Mouse (Mus musculus) midbrain, embryonic 13.5 days (tissue): Measurements from ENCODE around the gene Rasal1. TPM values are rescaled to one million over a fixed set of nuclear protein-coding genes. Genes with fewer than 3 reads are reported as not detected.
A peak's percentile ranks its signal among the peaks of the same experiment; 100 is the strongest.

Source experiments
- ATAC-seq: fragments of 200-750 bp; cut with Nextera tagmentation; 2 replicates; pipeline ENCODE4 v1.8.0; 2017; ENCODE audit warnings: mild to moderate bottlenecking, moderate TSS enrichment, moderate library complexity
- H3K27ac ChIP-seq: fragments of 300-500 bp; sonication (generic); 2 replicates; pipeline ENCODE4 v1.5.1; 2015; ENCODE audit warnings: inconsistent platforms, mild to moderate bottlenecking, moderate library complexity
- H3K27me3 ChIP-seq: fragments of 300-500 bp; sonication (generic); 2 replicates; pipeline ENCODE4 v1.6.1; 2015; ENCODE audit warnings: mild to moderate bottlenecking, inconsistent platforms
- H3K36me3 ChIP-seq: fragments of 300-500 bp; sonication (generic); 2 replicates; pipeline ENCODE4 v1.6.1; 2015; ENCODE audit warnings: mild to moderate bottlenecking, inconsistent platforms
- H3K4me1 ChIP-seq: fragments of 300-500 bp; sonication (generic); replicated peaks from 2 replicates; pipeline ENCODE4 v1.6.1; 2015; ENCODE audit warnings: inconsistent platforms
- H3K4me2 ChIP-seq: fragments of 300-500 bp; sonication (generic); replicated peaks from 2 replicates; pipeline ENCODE4 v1.6.1; 2015; ENCODE audit warnings: moderate library complexity, mild to moderate bottlenecking, inconsistent platforms
- H3K4me3 ChIP-seq: fragments of 300-500 bp; sonication (generic); replicated peaks from 2 replicates; pipeline ENCODE4 v1.5.1; 2015; ENCODE audit warnings: mild to moderate bottlenecking, inconsistent platforms
- H3K9ac ChIP-seq: fragments of 300-500 bp; sonication (generic); replicated peaks from 2 replicates; pipeline ENCODE4 v1.6.1; 2015; ENCODE audit warnings: mild to moderate bottlenecking, inconsistent platforms
- H3K9me3 ChIP-seq: fragments of 300-500 bp; sonication (generic); 2 replicates; pipeline ENCODE4 v1.6.1; 2016; ENCODE audit warnings: mild to moderate bottlenecking, inconsistent platforms
- WGBS: fragments of 180-500 bp; shearing (Covaris S2); methylation state at CpG from one replicate; pipeline ENCODE4 v1.1.7; 2015; 5-methylcytosine and 5-hydroxymethylcytosine counted together
- polyA plus RNA-seq: library from polyadenylated mRNA; unstranded; fragments of >200 nt; fragmentation: Nextera tagmentation; extraction: Ambion mirVana; gene quantifications from 2 replicates; pipeline ENCODE4 v1.2.1, GENCODE M21; 2015

Rasal1 gene
- polyA plus RNA-seq, 1 experiment from 2014 or later = 0.15 TPM

DNA sequence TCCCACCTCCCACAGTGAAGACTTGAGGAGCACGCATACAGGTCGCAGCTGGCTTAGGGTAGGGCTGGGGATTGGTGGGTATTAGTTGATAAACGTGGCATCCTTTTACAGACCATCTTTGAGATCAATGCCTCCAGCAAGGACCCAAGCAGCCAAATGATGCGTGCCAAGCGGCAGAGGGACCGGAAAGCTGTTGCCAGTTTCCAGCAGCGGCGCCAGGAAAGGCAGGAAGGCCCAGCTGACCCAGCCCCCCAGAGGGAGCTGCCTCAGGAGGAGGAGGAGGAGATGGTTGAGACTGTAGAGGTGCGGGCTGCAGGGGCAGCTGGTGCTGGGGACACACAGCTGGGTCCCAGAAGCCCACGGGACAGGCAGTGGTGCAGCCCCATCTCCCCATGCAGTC lies 24.2 kb upstream of the Rasal1 start:
- Histone ChIP-seq H3K4me1 (peaks cover 17% of the 10 kb centered on the region), H3K27ac (no peak overlapping the region), H3K4me2 (no peak overlapping the region), H3K36me3 (peaks cover 92% of the 10 kb centered on the region), H3K4me3 (no peak overlapping the region), H3K27me3 (no peaks in the 10 kb centered on the region), H3K9me3 (no peaks in the 10 kb centered on the region), H3K9ac (no peak overlapping the region)
- 92% methylated on average over 10 of the region's 10 CpGs for WGBS
- ATAC-seq = no peak

DNA sequence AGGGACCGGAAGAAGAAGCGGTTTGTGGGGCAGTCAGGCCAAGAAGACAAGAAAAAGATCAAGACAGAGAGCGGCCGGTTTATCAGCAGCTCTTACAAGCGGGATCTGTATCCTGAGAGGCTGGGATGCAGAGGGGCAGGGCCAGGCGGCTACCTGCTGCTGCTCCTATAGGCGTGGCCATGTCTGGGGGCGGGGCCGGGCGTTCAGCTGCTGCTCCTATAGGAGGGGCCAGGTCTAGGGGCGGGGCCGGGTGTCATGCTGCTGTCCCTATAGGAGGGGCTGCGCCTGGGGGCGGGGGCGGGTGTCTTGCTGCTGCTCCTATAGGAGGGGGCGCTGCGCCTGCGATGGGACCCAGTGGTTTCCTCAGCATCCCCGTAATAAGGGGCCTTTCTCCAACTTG lies 22.2 kb upstream of the Rasal1 start:
- peaks cover 72% of the 10 kb centered on the region for H3K36me3 ChIP-seq
- no peak overlapping the region for H3K4me3 ChIP-seq
- H3K27ac ChIP-seq = no peak overlapping the region
- peaks cover 11% of the 10 kb centered on the region for H3K27me3 ChIP-seq
- H3K9me3 ChIP-seq = no peaks in the 10 kb centered on the region
- H3K4me2 ChIP-seq = no peak overlapping the region
- WGBS = 21% methylated on average over 19 of the region's 19 CpGs
- peaks cover 23% of the 10 kb centered on the region for H3K4me1 ChIP-seq
- no peak for ATAC-seq
- no peak overlapping the region for H3K9ac ChIP-seq

DNA sequence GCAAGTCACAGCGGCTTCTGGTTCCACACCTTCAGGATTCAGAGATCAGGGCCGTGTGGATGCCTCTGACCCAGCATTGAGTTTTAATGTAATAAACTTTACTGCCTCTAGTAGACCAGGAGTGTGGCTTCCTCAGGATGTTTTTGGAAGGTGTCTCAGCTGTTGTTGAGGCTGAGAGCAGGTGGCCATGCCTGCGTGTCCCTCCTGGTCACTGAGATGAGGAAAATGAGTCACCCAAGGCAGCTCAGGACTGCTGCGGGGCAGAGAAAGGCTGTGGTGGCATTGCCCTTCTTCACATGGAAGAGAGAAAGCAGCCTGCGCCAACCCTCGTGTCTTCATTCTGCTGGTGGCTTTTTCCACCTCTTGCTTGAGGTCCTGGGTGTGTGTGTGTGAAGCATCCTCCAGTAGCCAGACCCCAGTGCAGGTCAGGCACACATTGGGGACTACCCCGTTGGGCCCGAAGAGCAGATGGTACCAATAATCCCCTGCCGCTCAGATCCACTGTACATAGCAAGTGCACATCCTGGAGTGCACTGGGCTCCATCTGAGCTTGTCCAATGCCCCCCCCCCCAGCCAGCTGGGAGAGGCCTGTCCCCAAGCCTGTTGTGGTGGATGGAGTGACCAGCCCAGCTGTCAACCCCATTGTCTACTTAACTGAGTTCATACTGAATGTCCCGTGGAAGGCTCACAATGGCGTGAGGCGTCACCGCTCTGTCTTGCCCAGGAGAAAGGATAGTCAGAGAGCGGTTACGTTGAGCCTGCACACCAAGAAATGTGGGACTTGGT lies 20.9 kb upstream of the Rasal1 start:
- H3K9ac ChIP-seq = no peak overlapping the region
- ATAC-seq = no peak
- 77% methylated on average over 15 of the region's 15 CpGs for WGBS
- H3K4me3 ChIP-seq = no peak overlapping the region
- peaks cover 18% of the 10 kb centered on the region for H3K4me1 ChIP-seq
- H3K27me3 ChIP-seq = peaks cover 13% of the 10 kb centered on the region
- H3K9me3 ChIP-seq = no peaks in the 10 kb centered on the region
- H3K36me3 ChIP-seq = peaks cover 59% of the 10 kb centered on the region
- no peak overlapping the region for H3K27ac ChIP-seq
- H3K4me2 ChIP-seq = no peak overlapping the region

DNA sequence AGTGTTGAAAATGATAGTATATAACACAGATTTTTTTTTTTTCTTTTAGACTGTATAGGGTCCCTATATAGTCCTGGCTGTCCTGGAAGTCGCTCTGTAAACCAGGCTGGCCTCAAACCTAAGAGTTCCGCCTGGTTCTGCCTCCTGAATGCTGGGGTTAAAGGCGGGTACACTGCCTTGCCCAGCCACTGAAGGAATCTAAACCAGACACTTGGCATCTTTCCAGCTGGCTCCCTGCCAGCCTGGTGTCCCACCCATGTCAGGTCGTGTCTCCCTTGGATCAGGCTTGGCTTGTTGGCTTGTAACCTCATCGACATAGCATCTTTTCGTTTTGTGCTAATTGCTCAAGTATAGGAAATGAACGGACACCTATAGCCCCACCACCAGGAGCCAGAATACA lies 20.0 kb upstream of the Rasal1 start:
- peaks cover 18% of the 10 kb centered on the region; the same call in 1 of the 2 replicates for H3K4me1 ChIP-seq
- no peak overlapping the region for H3K27ac ChIP-seq
- WGBS = 64% methylated on average over 7 of the region's 7 CpGs
- H3K4me2 ChIP-seq = no peak overlapping the region
- no peak for ATAC-seq
- peaks cover 50% of the 10 kb centered on the region for H3K36me3 ChIP-seq
- no peak overlapping the region for H3K4me3 ChIP-seq
- H3K9me3 ChIP-seq = no peaks in the 10 kb centered on the region
- H3K27me3 ChIP-seq = peaks cover 13% of the 10 kb centered on the region
- no peak overlapping the region for H3K9ac ChIP-seq

DNA sequence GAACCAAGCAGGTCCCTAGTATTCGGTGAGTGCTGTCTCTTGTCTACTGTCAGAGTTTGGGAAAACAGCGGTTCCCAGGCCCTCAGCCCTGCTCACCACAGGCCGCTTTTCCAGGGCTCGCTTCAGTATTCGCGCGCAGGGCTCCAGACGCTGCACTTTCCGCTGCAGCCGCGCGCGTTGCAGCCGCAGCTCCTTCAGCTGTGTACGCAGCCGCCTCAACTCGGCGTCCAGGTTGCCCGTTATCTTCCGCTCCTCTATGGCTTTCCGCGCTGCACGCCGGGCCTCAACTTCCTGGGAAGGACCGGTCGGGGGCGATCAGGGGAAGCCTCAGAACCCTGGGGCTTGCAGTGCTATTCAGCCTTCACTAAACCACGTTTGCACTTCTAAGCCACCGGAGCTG lies 17.5 kb upstream of the Rasal1 start:
- Histone ChIP-seq H3K27me3 (peaks cover 13% of the 10 kb centered on the region), H3K36me3 (peaks cover 25% of the 10 kb centered on the region), H3K4me1 (peaks cover 18% of the 10 kb centered on the region), H3K9ac (no peak overlapping the region; the same call in 1 of the 2 replicates), H3K9me3 (no peaks in the 10 kb centered on the region), H3K27ac (no peak overlapping the region), H3K4me3 (peak overlapping the region; percentile 11; the same call in 1 of the 2 replicates), H3K4me2 (peak overlapping the region; percentile 44)
- no peak for ATAC-seq
- 8% methylated on average over 29 of the region's 29 CpGs for WGBS

DNA sequence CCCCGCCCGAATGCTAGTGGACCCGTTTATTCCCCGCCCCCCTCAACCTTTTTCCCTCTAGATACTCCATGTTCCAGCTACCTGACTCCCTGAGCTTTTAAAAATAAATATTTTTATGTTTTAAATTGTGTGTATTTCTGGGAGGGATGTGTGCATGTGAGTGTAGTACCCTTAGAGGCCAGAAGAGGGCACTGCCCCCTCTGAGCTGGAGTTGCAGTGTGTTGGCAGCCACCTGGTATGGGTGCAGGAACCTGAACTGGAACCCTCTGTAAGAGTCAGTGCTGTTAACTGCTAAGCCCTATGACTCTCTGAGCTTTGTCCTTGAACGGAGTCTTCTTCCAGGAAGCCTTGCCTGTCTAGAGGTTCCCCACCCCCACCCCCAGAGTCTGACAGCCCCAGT lies 16.7 kb upstream of the Rasal1 start:
- H3K4me2 ChIP-seq = no peak overlapping the region
- no peak overlapping the region for H3K9ac ChIP-seq
- peaks cover 13% of the 10 kb centered on the region for H3K27me3 ChIP-seq
- peaks cover 17% of the 10 kb centered on the region for H3K36me3 ChIP-seq
- WGBS = 90% methylated on average over 5 of the region's 5 CpGs
- no peaks in the 10 kb centered on the region for H3K9me3 ChIP-seq
- no peak for ATAC-seq
- no peak overlapping the region for H3K4me3 ChIP-seq
- no peak overlapping the region for H3K27ac ChIP-seq
- H3K4me1 ChIP-seq = peaks cover 18% of the 10 kb centered on the region

DNA sequence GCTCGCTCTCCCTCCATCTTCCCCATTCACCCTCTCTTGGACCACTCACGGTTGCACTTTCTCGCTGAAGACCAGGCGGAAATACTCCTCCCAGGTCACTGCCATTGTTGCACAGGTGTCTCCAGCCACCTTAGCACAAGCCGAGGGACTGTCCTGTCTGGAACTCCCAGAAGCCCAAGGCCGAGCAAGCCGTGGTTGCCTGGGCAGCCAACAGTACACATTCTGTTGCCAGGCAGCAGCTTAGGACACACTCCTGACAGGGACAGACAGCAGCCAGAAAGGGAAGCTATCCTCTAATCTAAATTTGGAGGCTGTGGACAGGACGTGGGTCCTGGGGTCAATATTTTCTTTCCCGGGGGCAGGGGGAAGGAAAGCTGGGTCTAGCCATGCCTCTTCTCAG lies 14.5 kb upstream of the Rasal1 start, which contains the start of gene Cfap73:
Cfap73 (minus strand) TSS at position 105 of the 400 bp plus-strand sequence.
- H3K4me2 ChIP-seq = no peak within 1 kb of the TSS
- H3K36me3 ChIP-seq = 0 out of 2 replicates have a peak, but pooled peaks cover under 1% of the 10 kb centered on the region
- H3K4me1 ChIP-seq = peaks cover 6% of the 10 kb centered on the region
- H3K27ac ChIP-seq = no peak within 1 kb of the TSS
- peaks cover 13% of the 10 kb centered on the region for H3K27me3 ChIP-seq
- no peak for ATAC-seq
- H3K9ac ChIP-seq = no peak within 1 kb of the TSS
- 52% methylated on average over 9 of the region's 9 CpGs for WGBS
- no peak within 1 kb of the TSS for H3K4me3 ChIP-seq
- H3K9me3 ChIP-seq = no peaks in the 10 kb centered on the region

DNA sequence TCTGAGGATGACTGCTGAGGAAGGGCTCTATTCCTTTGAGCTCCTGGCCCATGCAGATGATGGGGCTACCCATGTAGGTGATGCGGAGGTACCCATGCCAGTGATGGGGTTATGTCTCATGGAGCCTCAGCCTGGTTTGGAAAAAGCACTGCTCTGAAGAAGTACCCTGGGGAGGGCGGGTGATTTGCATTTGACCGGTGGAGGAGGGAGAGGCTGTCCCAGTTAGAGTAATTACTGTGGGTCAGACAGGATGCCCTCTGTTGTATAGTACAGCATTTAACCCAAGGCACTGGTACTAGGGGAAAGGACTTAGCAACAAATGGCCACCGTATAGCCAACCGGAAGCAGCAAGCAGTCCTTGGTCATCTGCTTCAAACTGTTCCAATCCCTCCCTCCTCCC lies 13.8 kb upstream of the Rasal1 start:
- H3K4me3 ChIP-seq = no peak overlapping the region
- H3K4me1 ChIP-seq = peaks cover 6% of the 10 kb centered on the region
- no peak overlapping the region for H3K4me2 ChIP-seq
- H3K27me3 ChIP-seq = peaks cover 12% of the 10 kb centered on the region
- no peak for ATAC-seq
- no peaks in the 10 kb centered on the region for H3K9me3 ChIP-seq
- H3K9ac ChIP-seq = no peak overlapping the region
- no peak overlapping the region for H3K27ac ChIP-seq
- 49% methylated on average over 5 of the region's 5 CpGs for WGBS
- H3K36me3 ChIP-seq = no peaks in the 10 kb centered on the region

DNA sequence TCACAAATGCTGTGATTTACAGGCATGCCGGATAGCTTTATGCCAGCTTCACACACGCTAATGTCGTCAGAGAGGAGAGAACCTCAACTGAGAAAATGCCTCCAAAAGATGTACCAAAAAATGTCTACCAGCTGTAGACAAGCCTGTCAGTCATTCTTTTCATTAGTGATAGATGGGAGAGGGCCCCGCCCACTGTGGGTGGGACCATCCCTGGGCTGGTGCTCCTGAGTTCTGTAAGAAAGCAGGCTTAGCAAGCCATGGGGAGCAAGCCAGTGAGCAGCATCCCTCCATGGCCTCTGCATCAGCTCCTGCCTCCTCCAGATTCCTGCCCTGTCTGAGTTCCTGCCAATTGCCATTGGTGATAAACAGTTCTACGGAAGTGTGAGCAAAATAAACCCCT lies 13.0 kb upstream of the Rasal1 start:
- 92% methylated on average over 5 of the region's 5 CpGs for WGBS
- Histone ChIP-seq H3K9me3 (no peaks in the 10 kb centered on the region), H3K27ac (no peak overlapping the region), H3K4me1 (peaks cover 6% of the 10 kb centered on the region), H3K9ac (no peak overlapping the region), H3K4me2 (no peak overlapping the region), H3K36me3 (no peaks in the 10 kb centered on the region), H3K27me3 (peaks cover 5% of the 10 kb centered on the region; the same call in 1 of the 2 replicates), H3K4me3 (no peak overlapping the region)
- ATAC-seq = no peak

DNA sequence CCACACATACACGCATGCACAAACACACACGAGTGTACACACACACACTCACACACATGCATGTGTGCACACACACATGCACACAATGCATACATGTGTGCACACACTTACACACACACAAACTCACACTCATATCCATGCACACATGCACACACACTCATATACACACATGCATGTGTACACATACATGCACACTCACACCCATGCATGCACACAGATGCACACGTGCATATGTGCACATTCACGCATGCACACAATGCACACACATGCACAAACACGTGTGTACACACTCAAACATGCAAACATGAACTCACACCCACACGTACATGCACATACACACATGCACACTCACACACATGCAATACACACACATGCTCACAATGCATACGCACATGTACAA lies 8.5 kb upstream of the Rasal1 start:
- WGBS = 90% methylated on average over 7 of the region's 7 CpGs
- Histone ChIP-seq H3K4me3 (no peak overlapping the region), H3K4me1 (no peaks in the 10 kb centered on the region), H3K9me3 (no peaks in the 10 kb centered on the region), H3K27me3 (no peaks in the 10 kb centered on the region), H3K36me3 (no peaks in the 10 kb centered on the region), H3K27ac (no peak overlapping the region), H3K9ac (no peak overlapping the region), H3K4me2 (no peak overlapping the region)
- ATAC-seq = no peak

DNA sequence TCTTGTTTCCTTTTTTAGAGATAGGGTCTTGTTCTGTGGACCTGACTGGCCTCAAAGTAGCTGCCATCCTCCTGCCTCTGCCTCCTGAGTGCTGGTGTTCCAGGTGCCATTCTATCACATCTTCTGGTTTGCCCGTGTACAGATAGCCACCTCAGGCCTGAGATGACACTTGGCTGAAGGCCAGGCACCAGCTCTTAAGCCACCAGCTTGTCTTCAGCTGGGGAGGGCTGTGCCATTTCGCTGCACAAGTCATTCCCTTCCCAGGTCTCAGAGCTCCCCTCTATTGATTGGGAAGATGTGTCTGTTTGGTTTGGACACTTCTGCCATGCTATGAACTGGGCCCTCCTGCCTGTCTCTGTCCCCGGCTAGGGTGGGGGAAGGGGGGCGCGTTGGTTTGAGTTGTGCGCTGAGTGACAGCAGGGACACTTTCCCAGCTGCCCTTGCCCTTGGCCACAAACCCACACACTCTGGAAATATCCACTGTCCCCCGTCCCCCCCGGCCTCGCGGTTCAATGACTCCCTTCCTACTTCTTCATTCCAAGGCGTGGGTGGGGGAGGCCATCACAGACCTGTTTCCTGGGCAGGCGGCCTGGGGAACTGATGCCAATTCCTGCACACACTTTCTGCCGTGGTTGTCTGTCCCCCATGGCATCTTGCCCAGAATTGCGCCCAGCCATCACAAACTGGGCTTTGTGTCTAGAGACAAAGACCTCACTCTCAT lies 5.1 kb upstream of the Rasal1 start:
- Histone ChIP-seq H3K4me2 (no peak overlapping the region), H3K9me3 (no peaks in the 10 kb centered on the region), H3K36me3 (no peaks in the 10 kb centered on the region), H3K27ac (no peak overlapping the region), H3K9ac (no peak overlapping the region), H3K4me3 (no peak overlapping the region), H3K27me3 (peaks cover 25% of the 10 kb centered on the region), H3K4me1 (peaks cover under 1% of the 10 kb centered on the region)
- ATAC-seq = no peak
- WGBS = 74% methylated on average over 14 of the region's 14 CpGs

DNA sequence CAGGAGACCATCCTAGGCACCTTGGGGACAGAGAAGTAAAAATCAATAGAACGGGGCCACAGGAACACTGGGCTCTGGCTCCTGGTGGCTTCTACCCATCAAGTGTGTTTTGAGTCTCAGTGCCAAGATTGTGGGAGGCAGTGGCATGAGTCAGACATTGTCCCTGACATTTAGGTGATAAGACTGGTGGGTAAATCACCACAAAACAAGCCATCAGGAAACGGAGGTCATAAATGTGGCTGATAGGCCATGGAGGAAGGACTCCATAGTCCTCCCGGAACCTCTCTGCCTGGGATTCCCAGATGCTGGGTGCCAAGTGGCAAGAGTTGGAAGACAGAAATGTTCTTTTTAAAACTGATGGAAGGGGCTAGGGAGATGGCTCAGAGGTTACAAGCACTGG lies 4.4 kb upstream of the Rasal1 start:
- H3K36me3 ChIP-seq = no peaks in the 10 kb centered on the region
- no peak overlapping the region for H3K27ac ChIP-seq
- ATAC-seq = no peak
- H3K9me3 ChIP-seq = no peaks in the 10 kb centered on the region
- H3K4me1 ChIP-seq = peaks cover 7% of the 10 kb centered on the region
- H3K4me3 ChIP-seq = no peak overlapping the region
- WGBS = 91% methylated on average over 3 of the region's 3 CpGs
- H3K4me2 ChIP-seq = no peak overlapping the region
- H3K27me3 ChIP-seq = peaks cover 32% of the 10 kb centered on the region
- no peak overlapping the region for H3K9ac ChIP-seq
